Mouse (Mus musculus) kidney, postnatal 4 days (tissue): ENCODE measurements around the gene Hist1h2ae.

Experiments
- DNase-seq, 2 experiments: peaks; one replicate each; pipeline ENCODE4 v3.0.0; 2021; ENCODE audit warnings: mixed read lengths in 2 of 2

The Hist1h2ae gene

GRCm38 (mm10) chr13:23537006-23537710 lies 33.9 kb downstream of the Hist1h2ae start:
- DNase-seq: no peak

- DNase-seq: no peak
These were observed 34.8 kb downstream of the Hist1h2ae start for GRCm38 (mm10) chr13:23536076-23536822.

- peak; percentile 90 to 91 for DNase-seq
These were observed 35.6 kb downstream of the Hist1h2ae start, which contains the start of gene Hist1h3g for GRCm38 (mm10) chr13:23535137-23536075. TSS of gene Hist1h3g (plus strand) at chr13:23535422.

GRCm38 (mm10) chr13:23534368-23535131 lies 36.5 kb downstream of the Hist1h2ae start:
- peak in 1 of 2 experiments; percentile 38 for DNase-seq

GRCm38 (mm10) chr13:23533560-23534367 lies 37.3 kb downstream of the Hist1h2ae start, which contains the start of gene Hist1h2af:
TSS of gene Hist1h2af (plus strand) at chr13:23533906.
- DNase-seq: peak; percentile 73 to 83

GRCm38 (mm10) chr13:23532262-23533075 lies 38.6 kb downstream of the Hist1h2ae start:
- DNase-seq: no peak

- peak; percentile 95 to 97 for DNase-seq
These were observed 39.8 kb downstream of the Hist1h2ae start, which contains the start of gene Hist1h4h for GRCm38 (mm10) chr13:23530901-23531875. TSS of gene Hist1h4h (plus strand) at chr13:23531050.

GRCm38 (mm10) chr13:23530181-23530900 lies 40.7 kb downstream of the Hist1h2ae start:
- peak; percentile 62 to 77 for DNase-seq

- no peak for DNase-seq
These were observed 41.4 kb downstream of the Hist1h2ae start for GRCm38 (mm10) chr13:23529480-23530165.

- no peak for DNase-seq
These were observed 42.0 kb downstream of the Hist1h2ae start for GRCm38 (mm10) chr13:23529005-23529404.

GRCm38 (mm10) chr13:23526312-23526711 lies 44.7 kb downstream of the Hist1h2ae start:
- peak; percentile 92 to 93 for DNase-seq

GRCm38 (mm10) chr13:23525901-23526300 lies 45.1 kb downstream of the Hist1h2ae start:
- peak; percentile 48 to 56 for DNase-seq

GRCm38 (mm10) chr13:23524654-23525053 lies 46.4 kb downstream of the Hist1h2ae start:
- peak; percentile 83 to 84 for DNase-seq

GRCm38 (mm10) chr13:23523976-23524375 lies 47.0 kb downstream of the Hist1h2ae start:
- no peak for DNase-seq

GRCm38 (mm10) chr13:23521703-23522102 lies 49.3 kb downstream of the Hist1h2ae start:
- peak; percentile 83 to 88 for DNase-seq
